Mouse (Mus musculus): ENCODE data around the gene Wdr70.

DNA sequence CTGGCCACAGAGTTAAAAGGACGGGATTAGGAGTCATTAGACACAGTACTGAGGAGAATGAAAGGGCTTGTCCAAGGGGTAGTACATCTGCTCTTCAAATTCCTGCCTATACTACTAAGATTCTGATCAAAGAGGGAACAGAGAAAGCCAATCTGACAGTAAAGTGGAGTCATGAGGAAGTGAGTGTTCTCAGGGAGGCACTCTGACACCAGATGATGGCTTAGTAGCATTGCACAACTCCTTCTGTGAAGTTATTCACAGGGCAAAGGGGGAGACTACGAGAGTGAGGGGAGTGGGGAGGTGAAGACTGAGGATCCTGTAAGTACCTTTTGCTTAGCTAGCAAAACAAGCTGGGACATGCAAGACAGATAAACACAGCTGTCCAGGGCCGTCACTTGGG lies 61.2 kb downstream of the Wdr70 start:
- TF ChIP-seq GATA1 (IDR thresholded peaks at IDR 0.05; ENCODE audit: low read length) = no peak
- TF ChIP-seq TAL1 (IDR thresholded peaks at IDR 0.05; ENCODE audit: low read length) = no peak

All from erythroblast, embryonic 14.5 days (primary cell).